9 mouse cellular contexts compared by ENCODE assay signal in the genomic region with DNA sequence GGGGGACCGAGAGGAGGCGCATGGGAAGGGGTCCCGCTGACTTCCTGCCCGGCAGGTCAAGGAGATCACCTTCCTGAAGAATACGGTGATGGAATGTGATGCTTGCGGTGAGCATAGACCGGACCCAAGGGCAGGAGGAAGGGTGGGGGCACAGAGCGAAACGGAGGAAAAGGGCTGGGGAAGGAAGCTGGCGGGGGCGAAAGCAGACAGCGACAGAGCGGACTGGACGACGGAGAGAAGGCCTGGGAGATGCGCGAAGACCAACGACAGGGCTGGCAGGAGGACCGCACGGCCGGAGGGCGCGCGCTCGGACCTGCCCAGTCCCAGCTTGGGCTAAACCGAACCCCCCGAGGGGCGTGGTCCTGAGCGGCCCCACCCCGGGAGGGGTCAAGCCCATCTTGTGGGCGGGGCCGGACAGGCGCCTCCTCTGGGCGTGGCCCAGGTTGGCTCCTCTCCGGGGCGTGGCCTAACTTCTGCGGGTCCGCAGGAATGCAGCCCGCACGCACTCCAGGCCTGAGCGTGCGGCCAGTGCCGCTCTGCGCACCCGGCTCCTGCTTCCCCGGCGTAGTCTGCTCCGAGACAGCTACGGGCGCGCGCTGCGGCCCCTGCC. TPM values are rescaled to one million over a fixed set of nuclear protein-coding genes. Genes with fewer than 3 reads are reported as not detected.
DNase-seq lines count a peak whose midpoint lies in the region; ATAC-seq and TF ChIP-seq lines count a peak whose summit lies in the region.
"Had no signal": no experiment of that assay in that cellular context is flagged by ENCODE, and none has a peak within 500 bp of the region (broad histone marks: within the 10 kb centered on the region; RNA-seq: fewer than 3 reads in every experiment).

No protein-coding gene starts in this region.

- peak overlapping the region; percentile 14; the same call in 1 of the 2 replicates for H3K9ac ChIP-seq in intestine, embryonic 15.5 days
- H3K9ac ChIP-seq in liver, postnatal 0 days (replicated peaks), result no peak overlapping the region
- 0 out of 2 replicates have a peak overlapping the region, but pooled peaks have one; percentile 13 for H3K9ac ChIP-seq in neural tube, embryonic 12.5 days

- H3K4me3 ChIP-seq in intestine, embryonic 15.5 days (replicated peaks), result peak overlapping the region; percentile 42
- peak overlapping the region; percentile 53 for H3K4me3 ChIP-seq in liver, postnatal 0 days (ENCODE audit: low read depth, low read length)
- H3K4me3 ChIP-seq in neural tube, embryonic 12.5 days, result peak overlapping the region; percentile 31

- ATAC-seq in intestine, embryonic 15.5 days, result peak; percentile 79
- peak; percentile 77 for ATAC-seq in liver, postnatal 0 days
- ATAC-seq in neural tube, embryonic 12.5 days (ENCODE audit: low FRiP score, low read depth), result peak; percentile 66

- peaks cover 34% of the 10 kb centered on the region for H3K4me1 ChIP-seq in intestine, embryonic 15.5 days (replicated peaks)
- peaks cover 26% of the 10 kb centered on the region for H3K4me1 ChIP-seq in liver, postnatal 0 days (ENCODE audit: insufficient read depth)
- peaks cover 24% of the 10 kb centered on the region for H3K4me1 ChIP-seq in neural tube, embryonic 12.5 days

- no peak for TF ChIP-seq CTCF in liver, postnatal 0 days (IDR thresholded peaks at IDR 0.05; ENCODE audit: low read depth)

- peak overlapping the region; percentile 81 for H3K4me2 ChIP-seq in intestine, embryonic 15.5 days (replicated peaks)
- H3K4me2 ChIP-seq in liver, postnatal 0 days (ENCODE audit: low read depth, low read length), result peak overlapping the region; percentile 68
- H3K4me2 ChIP-seq in neural tube, embryonic 12.5 days (replicated peaks), result peak overlapping the region; percentile 59

- whole genome bisulfite sequencing in intestine, embryonic 15.5 days, result under 1% methylated on average over 53 of the region's 53 CpGs
- under 1% methylated on average over 34 of the region's 53 CpGs for WGBS in liver, postnatal 0 days (ENCODE audit: insufficient replicate concordance)
- under 1% methylated on average over 53 of the region's 53 CpGs for WGBS in neural tube, embryonic 12.5 days

- no peak for TF ChIP-seq EP300 in liver, postnatal 0 days (IDR thresholded peaks at IDR 0.05; ENCODE audit: low read depth)

- no peaks in the 10 kb centered on the region for H3K9me3 ChIP-seq in intestine, embryonic 15.5 days
- H3K9me3 ChIP-seq in liver, postnatal 0 days (ENCODE audit: low read length), result no peaks in the 10 kb centered on the region
- no peaks in the 10 kb centered on the region for H3K9me3 ChIP-seq in neural tube, embryonic 12.5 days

- no peak overlapping the region for H3K27ac ChIP-seq in intestine, embryonic 15.5 days
- no peak overlapping the region for H3K27ac ChIP-seq in liver, postnatal 0 days (ENCODE audit: low read depth)
- no peak overlapping the region for H3K27ac ChIP-seq in neural tube, embryonic 12.5 days
- H3K27ac ChIP-seq: macrophage had no signal

- DNase-seq in layer of hippocampus, adult 11-12 months (ENCODE audit: low spot score), result peak; percentile 63
- DNase-seq in layer of hippocampus, postnatal 25 days (ENCODE audit: extremely low spot score in 1 of 2, low spot score in 1 of 2), result no peak
- DNase-seq in embryo, embryonic 10 days (ENCODE audit: low spot score), result peak; percentile 71
- peak; percentile 71 to 75 for DNase-seq in gastrocnemius, postnatal 4 days (ENCODE audit: low spot score in 2 of 2)
- DNase-seq in liver, postnatal 0 days, result peak; percentile 88
- peak; percentile 56 for DNase-seq in thymus, postnatal 14 days

- H3K36me3 ChIP-seq in intestine, embryonic 15.5 days, result no peaks in the 10 kb centered on the region
- no peaks in the 10 kb centered on the region for H3K36me3 ChIP-seq in liver, postnatal 0 days (replicated peaks; ENCODE audit: insufficient read depth, low read length)
- H3K36me3 ChIP-seq in neural tube, embryonic 12.5 days, result no peaks in the 10 kb centered on the region

- peaks cover 77% of the 10 kb centered on the region for H3K27me3 ChIP-seq in intestine, embryonic 15.5 days (replicated peaks)
- peaks cover 75% of the 10 kb centered on the region for H3K27me3 ChIP-seq in liver, postnatal 0 days (ENCODE audit: insufficient read depth, low read length)
- H3K27me3 ChIP-seq in neural tube, embryonic 12.5 days (replicated peaks), result peaks cover 84% of the 10 kb centered on the region

RNA-seq across cellular contexts. Expression of a gene that starts 1.1 kb away (rescaled TPM):
- total RNA-seq in layer of hippocampus, postnatal 25 days (2021), result under 1 TPM; 0.32 to 0.47 TPM
- 1 to 10 TPM; 4.6 to 9.3 TPM for total RNA-seq in gastrocnemius, postnatal 4 days (2021)
- 0.39 and 0.82 TPM in 2 replicates for polyA plus RNA-seq in intestine, embryonic 15.5 days (2015; fragmentation: Nextera tagmentation; extraction: Ambion mirVana)
- polyA plus RNA-seq in liver, postnatal 0 days (2015; fragmentation: Nextera tagmentation; extraction: Ambion mirVana), result 3.0 and 4.0 TPM in 2 replicates
- 0.42 and 0.68 TPM in 2 replicates for polyA plus RNA-seq in neural tube, embryonic 12.5 days (2016; fragmentation: Nextera tagmentation; extraction: Ambion mirVana)
- polyA plus RNA-seq: macrophage had no signal

RNA-seq across cellular contexts. Expression of a gene that starts 21.3 kb away (rescaled TPM):
- total RNA-seq in layer of hippocampus, postnatal 25 days (2021), result 10 to 100 TPM; 61.8 to 66.1 TPM
- 10 to 100 TPM; 45.0 to 47.9 TPM for total RNA-seq in gastrocnemius, postnatal 4 days (2021)
- polyA plus RNA-seq in intestine, embryonic 15.5 days (2015; fragmentation: Nextera tagmentation; extraction: Ambion mirVana), result 14.6 and 15.7 TPM in 2 replicates
- 6.7 and 7.1 TPM in 2 replicates for polyA plus RNA-seq in liver, postnatal 0 days (2015; fragmentation: Nextera tagmentation; extraction: Ambion mirVana)
- 29.4 and 31.3 TPM in 2 replicates for polyA plus RNA-seq in neural tube, embryonic 12.5 days (2016; fragmentation: Nextera tagmentation; extraction: Ambion mirVana)

RNA-seq across cellular contexts. Expression of a gene that starts 44.8 kb away (rescaled TPM):
- 10 to 100 TPM; 14.1 to 19.4 TPM for total RNA-seq in layer of hippocampus, postnatal 25 days (2021)
- total RNA-seq in gastrocnemius, postnatal 4 days (2021), result 1 to 10 TPM; 3.5 to 4.0 TPM
- polyA plus RNA-seq in intestine, embryonic 15.5 days (2015; fragmentation: Nextera tagmentation; extraction: Ambion mirVana), result 0.38 and 1.4 TPM in 2 replicates
- polyA plus RNA-seq in liver, postnatal 0 days (2015; fragmentation: Nextera tagmentation; extraction: Ambion mirVana), result 0.16 TPM in 1 of 2 replicates, not detected in the other
- polyA plus RNA-seq in neural tube, embryonic 12.5 days (2016; fragmentation: Nextera tagmentation; extraction: Ambion mirVana), result 2.3 and 3.9 TPM in 2 replicates
- polyA plus RNA-seq: macrophage had no signal

RNA-seq across cellular contexts. Expression of a gene that starts 58.8 kb away (rescaled TPM):
- total RNA-seq in layer of hippocampus, postnatal 25 days (2021), result 100 to 1,000 TPM; 117 to 122 TPM
- 10 to 100 TPM; 23.1 to 24.4 TPM for total RNA-seq in gastrocnemius, postnatal 4 days (2021)
- polyA plus RNA-seq in intestine, embryonic 15.5 days (2015; fragmentation: Nextera tagmentation; extraction: Ambion mirVana), result 3.6 TPM in 2 replicates
- polyA plus RNA-seq in liver, postnatal 0 days (2015; fragmentation: Nextera tagmentation; extraction: Ambion mirVana), result 0.12 TPM in 1 of 2 replicates, not detected in the other
- 13.7 and 16.4 TPM in 2 replicates for polyA plus RNA-seq in neural tube, embryonic 12.5 days (2016; fragmentation: Nextera tagmentation; extraction: Ambion mirVana)
- polyA plus RNA-seq: macrophage had no signal

Comparison
In these comparisons a context has a peak if more than half of its experiments do, and no peak if none do; other contexts are left out.
1. DNase-seq: peak in layer of hippocampus, adult 11-12 months (single experiment), embryo, embryonic 10 days (single experiment), gastrocnemius, postnatal 4 days (2 of 2), liver, postnatal 0 days (single experiment) and thymus, postnatal 14 days (single experiment); none in layer of hippocampus, postnatal 25 days (0 of 2).
2. Peak in every context shown above with its lines, with median percentiles within 50 percentile points of each other: ATAC-seq, H3K4me2 ChIP-seq and H3K4me3 ChIP-seq.